Mouse (Mus musculus): ENCODE results near the gene Gm20708. TPM values are rescaled to one million over a fixed set of nuclear protein-coding genes. Genes with fewer than 3 reads are reported as not detected.

Gene Gm20708
- total RNA-seq, 2 experiments from 2014 or later, result 0.99 TPM; not detected in 1

DNA sequence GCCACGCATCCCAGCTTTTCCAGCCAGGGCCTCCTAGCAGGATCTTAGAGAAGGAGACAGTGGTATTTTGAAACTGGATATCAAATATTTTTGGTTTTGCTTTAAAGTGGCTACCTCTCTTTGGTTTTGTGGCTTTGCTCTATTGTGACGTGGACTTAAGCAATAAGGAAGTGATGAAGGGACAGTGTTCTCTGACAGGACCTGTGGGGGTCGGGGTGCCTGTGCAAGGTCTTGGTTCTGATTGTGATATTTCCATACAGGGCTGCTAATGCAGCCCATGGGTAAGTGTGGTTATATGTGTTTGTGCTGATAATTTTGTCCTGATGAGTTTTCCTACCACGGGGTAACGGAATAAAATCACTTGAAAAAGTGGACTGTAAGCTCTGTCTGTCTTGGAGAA, 45.9 kb downstream of the Gm20708 start:
- ATAC-seq (replicated peaks; ENCODE audit: poor library complexity, severe bottlenecking), result peak; percentile 72

DNA sequence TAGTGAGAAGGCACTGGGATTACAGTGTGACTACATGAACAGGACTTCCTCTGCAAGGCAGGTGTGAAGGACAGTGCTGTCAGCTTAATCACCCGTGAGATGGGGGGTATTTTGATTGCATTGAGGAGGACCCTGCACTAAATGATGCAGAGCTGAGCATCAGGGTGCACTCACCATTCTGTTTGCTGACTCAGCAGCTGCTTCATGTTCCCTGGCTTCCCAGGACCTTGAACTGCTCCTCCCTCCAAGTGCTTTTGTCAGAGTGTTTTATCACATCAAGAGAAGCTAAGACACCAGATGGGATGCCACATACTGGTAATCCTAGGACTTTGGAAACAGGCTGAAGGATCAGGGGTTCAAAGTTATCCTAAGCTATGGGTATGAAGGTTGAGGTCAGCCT, 46.5 kb downstream of the Gm20708 start:
- no peak for ATAC-seq (replicated peaks; ENCODE audit: poor library complexity, severe bottlenecking)

DNA sequence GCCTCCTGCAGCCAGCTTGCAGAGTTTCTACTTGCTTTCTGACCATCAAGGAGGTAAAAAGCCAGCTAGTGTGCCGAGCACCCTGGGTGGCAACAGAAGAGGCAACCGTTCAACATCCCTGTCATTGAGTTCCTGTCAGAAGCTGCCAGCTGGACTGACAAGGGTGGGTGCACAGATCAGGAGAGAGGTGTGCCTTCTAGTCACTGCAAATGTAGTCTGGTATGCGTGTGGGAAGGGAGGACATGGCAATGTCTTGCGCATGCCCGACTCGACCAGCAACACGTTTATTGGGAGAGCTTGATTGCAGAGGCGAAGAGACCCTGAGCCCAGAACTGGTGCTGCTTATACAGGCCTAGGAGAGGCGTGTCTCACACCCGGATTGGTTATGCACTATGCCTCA, 48.0 kb downstream of the Gm20708 start:
- ATAC-seq (replicated peaks; ENCODE audit: poor library complexity, severe bottlenecking), result no peak

DNA sequence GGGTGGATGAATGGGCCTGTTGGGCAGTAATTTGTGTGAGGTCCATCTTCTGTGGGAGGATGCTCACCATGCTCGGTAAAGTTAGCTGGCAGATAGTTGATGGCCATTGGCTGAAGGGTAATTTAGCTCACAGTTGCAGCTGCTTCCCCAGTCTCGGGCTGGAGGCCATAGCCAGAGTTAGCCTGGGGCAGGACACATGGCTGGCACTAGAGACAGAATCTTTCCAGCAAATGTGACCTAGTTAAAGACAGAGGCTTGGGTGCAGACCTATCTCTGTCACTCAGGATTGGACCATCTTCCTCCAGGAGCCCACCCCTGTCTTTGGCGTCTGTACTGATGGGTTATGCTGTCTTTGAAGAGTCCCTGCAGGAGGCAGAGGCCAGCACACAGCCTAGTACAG, 48.9 kb downstream of the Gm20708 start:
- ATAC-seq (replicated peaks; ENCODE audit: poor library complexity, severe bottlenecking), result no peak

DNA sequence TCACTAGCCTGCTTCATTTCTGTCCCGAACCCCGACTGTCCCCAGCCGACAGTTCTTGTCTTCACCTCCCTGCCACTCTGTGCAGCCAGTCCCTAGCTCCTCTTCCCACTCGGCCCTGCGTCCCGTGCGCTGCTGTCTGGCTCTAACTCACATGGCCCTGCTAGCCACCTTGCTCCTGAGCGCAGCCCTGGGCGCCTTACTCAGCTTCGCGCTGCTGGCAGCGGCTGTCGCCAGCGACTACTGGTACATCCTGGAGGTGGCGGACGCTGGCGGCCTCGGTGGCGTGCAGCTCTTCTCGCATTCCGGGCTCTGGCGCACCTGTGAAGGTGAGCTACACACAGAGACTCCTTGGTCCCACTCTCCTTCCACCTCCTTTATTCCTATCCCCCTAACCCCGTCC, 51.1 kb downstream of the Gm20708 start, which contains the start of gene Tmem235:
Gene Tmem235, plus strand, starts transcription at position 152 of the 400 bp plus-strand sequence.
- no peak for ATAC-seq (replicated peaks; ENCODE audit: poor library complexity, severe bottlenecking)

DNA sequence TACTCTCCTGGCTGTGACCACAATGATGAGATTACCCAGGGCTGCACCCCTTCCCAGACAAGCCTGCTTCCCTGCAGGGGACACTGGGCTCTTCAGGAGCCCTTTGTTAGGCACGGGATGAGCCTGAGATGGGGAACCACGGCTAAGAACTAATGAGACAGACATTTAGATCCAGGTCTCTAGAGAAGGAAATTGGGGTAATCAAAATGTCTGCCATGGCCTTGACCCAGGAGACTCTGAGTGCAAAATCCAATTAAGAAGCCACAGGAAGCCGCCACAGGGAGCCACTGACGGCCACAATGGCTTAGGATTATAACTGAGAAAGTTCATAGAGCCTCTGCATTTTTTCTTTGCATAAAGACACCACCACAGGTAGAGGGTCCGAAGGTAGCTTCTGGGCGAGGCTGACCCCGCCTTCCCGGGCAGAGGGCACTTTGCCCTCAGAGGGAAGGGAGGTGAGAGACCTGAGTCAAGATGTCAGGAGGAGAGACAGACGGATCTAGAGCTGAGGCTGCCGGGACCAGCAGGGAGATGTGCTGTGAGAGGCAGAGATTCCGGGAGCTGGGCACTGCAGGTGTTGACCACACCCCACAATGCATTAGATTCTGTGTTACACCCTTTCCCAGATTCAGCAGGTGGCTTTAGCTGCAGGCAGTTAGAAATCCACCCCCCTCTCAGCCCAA, 53.8 kb downstream of the Gm20708 start:
- ATAC-seq (replicated peaks; ENCODE audit: poor library complexity, severe bottlenecking), result no peak

DNA sequence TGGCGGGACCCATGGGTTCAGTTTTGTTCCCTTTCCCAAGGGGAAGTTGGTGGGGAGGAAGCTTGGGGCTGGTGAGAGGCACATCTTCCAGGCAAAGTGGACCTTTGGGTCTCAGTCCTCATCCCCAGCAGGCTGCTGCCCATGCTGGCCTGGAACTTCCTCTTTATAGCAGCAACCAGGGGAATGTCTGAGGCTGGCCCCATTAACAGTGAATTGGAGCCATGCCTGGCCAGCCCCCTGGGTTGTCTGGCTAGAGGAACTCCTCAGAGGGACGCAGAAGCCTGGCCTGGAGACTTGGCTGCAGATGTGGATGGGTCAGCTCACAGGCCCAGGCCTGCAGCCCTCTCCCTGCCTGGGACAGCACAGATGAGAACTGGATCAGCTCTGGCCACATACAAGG, 55.3 kb downstream of the Gm20708 start:
- peak; percentile 67 for ATAC-seq (replicated peaks; ENCODE audit: poor library complexity, severe bottlenecking)

DNA sequence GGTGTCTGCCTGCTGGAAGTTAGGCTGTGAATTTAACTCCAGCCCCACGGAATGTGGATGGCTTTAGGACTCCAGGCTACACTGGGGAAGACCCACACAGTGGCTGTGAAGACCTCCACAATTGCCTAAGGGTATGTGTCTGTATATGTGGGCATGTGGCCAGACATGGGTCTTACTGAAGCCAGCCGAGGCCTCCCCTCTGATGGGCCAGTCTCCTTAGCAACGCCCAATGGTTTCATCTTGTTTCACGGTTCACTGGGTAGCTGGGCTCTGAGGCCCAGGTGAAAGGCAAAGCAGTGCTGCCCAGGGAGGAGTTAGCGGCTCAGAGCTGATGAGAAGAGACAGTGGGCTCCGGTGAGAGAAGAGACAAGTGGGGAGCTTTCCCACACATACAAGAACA, 56.5 kb downstream of the Gm20708 start:
- no peak for ATAC-seq (replicated peaks; ENCODE audit: poor library complexity, severe bottlenecking)

DNA sequence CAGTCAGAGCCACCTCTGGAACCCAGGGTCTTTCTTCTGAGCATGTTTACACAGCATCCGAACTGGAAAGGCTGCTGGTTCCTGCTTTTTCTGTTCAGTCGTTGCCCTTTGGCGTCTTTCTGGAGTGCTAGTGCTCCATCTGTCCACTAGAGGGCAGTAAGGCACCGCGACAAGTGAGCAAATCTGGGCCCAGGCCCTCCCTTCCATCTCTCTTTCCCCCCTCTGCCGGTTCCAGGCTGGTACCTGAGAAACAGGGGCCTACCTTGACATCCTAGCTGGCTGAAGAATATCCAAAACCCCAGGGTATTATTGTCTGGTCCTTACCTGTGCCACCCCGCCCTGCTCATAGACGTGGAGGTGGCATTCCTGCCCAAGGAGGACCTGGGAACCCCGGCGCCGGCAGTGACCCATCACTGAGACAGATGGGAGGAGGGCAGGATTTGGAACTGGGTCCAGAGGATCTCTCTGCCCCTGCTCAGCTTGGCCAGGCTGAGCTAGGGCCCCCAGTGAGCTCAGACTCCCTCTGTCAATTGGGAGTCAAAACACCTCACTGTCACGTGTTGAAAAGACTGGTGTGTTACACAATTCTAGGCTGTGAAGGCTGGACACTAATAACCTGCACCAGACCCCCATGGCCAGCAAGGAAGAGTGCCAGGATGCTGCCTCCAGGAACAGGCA, 61.4 kb downstream of the Gm20708 start:
- ATAC-seq (replicated peaks; ENCODE audit: poor library complexity, severe bottlenecking), result peak; percentile 58

DNA sequence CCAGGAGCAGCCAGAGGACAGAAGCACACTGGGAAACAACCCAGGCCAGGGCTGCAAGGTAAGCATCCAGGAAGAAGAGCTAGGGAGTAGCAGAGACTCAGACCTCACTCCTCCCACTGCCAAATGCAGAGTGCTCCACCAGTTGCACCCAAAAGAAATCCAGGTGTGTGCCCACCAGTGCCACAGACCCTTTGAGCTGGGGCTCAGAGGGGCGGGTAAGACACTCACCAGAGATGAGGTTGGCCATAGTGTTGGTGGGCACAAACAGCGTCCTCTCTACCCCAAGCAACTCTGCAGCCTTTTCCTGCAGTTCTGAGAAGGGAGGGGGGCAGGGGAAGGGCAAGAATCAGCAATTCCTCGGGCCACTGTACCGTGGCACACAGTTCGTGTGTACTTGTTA, 61.9 kb downstream of the Gm20708 start:
- ATAC-seq (replicated peaks; ENCODE audit: poor library complexity, severe bottlenecking), result no peak

DNA sequence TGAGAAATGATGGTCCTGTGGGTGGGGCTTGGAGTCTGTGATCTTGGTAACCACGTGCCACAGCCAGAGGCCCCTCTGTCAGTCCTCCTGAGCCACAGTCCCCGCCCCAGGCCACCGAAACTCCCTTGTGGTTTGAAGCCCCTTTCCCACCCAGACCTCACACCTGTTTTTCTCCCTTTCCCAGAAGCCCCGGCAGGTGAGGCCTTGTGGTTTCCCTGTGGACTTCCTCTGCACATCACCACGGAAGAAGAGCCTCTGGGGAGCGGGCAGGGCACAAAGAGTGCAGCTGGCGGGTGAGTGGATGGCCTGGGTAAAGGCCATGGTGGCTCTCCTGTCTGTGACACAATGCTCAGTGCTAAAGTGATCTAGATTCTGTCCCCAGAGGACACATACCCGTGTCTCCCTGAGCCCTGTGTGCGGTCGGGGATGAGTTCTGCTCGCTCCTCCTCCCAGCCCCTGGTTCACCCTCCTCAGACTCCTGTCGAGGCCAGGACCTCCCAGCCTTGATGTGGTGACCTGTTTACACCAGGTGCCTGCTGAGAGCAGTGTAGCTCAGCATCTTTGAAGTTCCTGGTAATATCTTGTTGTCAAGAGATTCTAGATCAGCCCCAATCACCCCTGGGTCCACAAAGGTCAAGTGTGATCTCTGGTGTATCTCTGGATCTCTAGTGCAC, 62.6 kb downstream of the Gm20708 start:
- no peak for ATAC-seq (replicated peaks; ENCODE audit: poor library complexity, severe bottlenecking)

DNA sequence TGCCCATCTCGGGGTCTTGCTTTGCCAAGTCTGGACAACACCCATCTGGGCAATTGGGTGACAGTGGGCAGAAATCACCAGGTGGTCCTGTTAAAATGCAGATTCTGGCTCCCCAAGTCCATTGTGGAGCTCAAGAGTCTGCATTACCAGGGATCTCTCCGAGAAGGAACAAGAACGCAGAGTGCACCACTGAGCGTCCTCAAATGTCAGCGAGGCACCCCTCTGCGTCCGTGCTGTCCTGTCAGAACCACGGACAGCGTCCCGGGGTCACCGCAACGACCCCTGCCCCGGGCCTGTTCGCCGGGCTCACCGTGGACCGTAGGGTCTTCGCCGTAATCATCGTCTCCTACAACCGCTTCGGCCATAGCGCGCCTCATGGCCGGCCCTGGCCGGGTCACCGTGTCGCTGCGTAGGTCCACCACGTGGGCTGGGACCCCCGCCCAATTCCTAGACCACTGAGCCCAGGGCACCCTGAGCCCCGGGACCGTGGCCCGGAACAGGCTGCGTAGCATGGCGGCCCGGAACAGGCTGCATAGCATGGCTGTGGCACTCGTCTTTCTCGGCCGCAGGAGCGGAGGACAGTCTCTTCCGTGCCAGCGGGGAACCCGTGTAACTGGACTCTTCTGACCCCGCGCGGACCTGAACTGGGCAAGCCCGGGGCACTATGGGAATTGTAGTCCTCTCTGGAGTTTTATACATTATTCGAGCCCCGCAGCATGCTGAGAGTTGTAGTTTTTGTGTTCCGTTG, 63.6 kb downstream of the Gm20708 start, which contains the start of gene Tha1:
Gene Tha1, minus strand, starts transcription at position 621 of the 748 bp plus-strand sequence.
- peak; percentile 62 for ATAC-seq (replicated peaks; ENCODE audit: poor library complexity, severe bottlenecking)

DNA sequence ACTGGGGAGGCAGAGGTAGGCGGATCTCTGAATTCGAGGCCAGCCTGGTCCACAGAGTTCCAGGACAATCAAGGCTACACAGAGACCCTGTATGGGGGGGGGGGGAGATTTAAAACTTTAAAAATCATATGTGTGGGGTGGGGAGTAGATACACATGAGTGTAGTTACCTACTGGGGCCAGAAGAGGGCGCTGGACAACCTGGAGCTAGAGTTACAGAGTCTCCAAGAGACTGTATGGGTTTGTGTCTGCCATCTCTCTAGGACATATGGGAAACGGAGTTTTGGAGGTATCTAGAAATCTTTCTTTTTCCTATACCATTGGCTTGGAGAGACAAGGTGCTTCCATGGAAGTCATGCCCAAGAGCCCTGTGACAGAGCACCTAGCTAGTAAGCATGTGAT, 65.0 kb downstream of the Gm20708 start:
- no peak for ATAC-seq (replicated peaks; ENCODE audit: poor library complexity, severe bottlenecking)

DNA sequence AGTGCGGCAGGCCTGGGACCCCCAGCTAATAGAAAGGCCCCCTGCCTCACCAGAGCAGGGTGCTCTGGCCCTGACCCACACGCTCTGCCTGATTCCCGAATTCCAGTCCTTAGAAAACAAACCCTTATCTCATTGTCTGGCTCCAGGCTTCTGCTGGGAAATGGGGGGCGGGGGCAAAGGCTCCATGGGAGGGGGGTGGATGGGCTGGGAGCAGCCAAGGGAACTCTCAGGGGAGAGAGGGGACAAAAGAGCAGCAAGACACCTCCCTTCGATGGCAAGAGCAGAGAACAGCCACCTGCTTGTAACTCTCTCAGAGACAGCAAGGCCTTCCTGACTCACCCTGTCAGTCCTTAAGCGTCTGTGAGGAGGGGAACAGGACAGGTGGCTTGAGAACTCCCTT, 66.2 kb downstream of the Gm20708 start:
- no peak for ATAC-seq (replicated peaks; ENCODE audit: poor library complexity, severe bottlenecking)

DNA sequence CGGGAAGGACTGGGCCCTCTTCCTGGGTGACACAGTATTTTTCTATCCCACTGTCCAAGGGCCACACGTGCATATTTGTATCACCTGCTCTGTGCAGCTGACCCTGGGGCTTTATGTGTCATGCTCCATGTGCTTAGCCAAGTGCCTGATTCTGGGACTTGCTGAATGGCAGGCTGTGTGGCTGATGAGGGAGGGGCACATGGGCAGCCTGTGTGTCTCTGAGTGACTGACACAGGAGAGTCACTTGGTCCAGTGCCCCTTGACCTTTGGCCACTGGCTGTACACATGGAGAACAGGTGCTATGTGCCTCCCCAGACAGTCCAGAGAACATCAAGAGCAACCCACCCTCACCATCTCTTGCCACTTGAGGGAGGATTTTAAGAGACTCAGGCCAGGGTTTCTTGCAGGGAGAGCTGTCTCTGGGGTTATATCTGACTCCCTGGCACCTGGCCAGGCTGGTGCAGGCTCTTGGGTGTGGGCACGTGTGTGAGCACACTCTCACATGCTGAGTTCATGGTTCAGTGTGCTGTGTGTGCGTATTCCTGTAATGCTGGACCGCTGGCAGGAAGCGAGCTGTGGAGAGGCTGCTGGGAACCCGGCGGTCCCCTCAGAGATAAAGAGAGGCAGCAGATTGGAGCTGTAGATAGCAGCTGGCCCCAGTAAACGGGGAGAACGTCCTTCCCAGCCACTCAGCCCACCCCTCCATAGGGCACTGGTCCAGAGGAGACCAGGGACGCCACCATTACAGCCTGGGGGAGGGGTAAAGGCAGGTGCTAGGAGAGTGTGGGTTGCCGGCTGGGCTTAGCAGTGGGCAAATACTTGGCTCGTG, 68.7 kb downstream of the Gm20708 start:
- ATAC-seq (replicated peaks; ENCODE audit: poor library complexity, severe bottlenecking), result peak; percentile 26

DNA sequence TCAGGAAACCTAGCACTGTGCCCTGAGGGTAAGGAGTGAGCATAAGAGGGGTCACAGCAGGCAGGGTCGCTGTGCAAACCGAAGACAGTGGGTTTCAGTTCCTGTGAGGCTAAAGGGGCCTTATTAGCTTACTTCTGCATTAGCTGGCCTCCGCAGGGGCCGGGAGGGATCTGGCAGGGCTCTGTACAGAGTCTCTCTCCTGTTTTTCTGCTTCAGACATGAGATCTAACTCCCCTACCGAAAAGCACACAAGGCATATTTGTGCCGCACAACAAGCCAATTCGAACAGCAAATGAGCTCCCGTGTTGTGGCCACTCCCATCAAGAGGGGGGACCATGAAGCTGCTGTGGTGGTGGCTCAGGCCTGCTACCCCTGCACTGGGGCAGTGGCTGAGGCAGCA, 69.4 kb downstream of the Gm20708 start:
- peak; percentile 63 for ATAC-seq (replicated peaks; ENCODE audit: poor library complexity, severe bottlenecking)

DNA sequence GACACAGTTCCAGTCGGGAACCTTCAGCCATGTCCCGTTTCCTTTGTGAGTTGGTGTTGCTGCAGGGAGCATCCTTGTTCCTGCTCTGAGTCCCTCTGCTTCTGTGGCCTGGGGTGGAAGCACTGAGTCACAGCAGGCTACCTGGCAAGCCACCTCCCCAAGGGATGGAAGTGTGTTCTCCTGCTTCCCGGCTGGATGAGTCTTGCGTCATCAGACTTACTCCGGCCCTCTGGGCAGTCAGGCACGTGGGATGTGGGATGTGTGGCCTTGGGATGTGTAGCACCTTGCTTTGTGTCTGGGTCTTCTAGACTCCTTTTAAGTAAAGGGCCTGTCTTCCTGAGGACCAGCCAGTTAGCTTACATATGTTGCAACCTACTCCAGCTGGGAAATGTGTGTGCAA, 70.2 kb downstream of the Gm20708 start:
- no peak for ATAC-seq (replicated peaks; ENCODE audit: poor library complexity, severe bottlenecking)

DNA sequence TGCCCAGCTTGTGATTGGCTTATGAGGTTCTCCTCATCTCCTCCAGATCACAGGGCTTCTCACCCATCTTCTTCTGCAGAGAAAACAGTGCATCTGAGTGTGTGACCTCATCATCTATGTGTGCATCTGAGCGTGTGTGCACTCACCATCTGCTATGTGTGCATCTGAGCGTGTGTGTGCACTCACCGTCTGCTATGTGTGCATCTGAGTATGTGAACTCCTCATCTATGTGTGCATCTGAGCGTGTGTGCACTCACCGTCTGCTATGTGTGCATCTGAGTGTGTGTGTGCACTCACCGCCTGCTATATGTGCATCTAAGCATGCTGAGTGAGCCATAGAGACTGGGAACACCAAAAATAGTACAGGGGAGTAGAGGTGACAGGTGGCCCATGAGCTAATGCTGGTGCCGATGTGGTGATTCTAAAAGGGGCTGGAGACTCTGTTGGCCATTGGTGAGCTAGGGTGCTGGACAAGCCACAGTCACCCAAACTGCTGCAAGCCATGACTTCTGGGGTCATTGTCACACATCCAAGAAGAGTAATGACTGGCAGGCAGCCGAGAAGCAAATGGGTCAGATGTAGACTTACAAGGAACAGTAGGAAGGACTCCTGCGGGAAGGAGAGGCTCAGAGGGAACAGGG, 71.0 kb downstream of the Gm20708 start:
- ATAC-seq (replicated peaks; ENCODE audit: poor library complexity, severe bottlenecking), result no peak

DNA sequence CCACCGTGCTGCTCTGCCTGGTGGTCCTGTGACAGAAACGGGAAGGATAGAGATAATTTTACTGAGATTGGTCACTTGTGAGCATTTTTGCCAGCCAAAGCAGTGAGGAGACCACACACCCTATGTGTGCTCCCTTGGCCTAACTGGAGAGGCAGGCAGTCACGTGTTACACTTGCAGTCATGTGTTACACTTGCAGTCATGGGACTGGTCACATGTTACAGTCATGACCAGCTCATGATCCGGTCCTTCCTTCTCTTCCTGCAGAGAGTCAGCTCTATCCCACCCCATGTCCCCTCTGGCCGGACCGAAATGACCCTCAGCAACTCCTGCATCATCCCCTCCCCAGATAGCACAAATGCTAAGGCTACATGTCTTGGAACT, 71.5 kb downstream of the Gm20708 start:
- ATAC-seq (replicated peaks; ENCODE audit: poor library complexity, severe bottlenecking), result no peak
